Mouse (Mus musculus) urinary bladder, adult 18-20 months (tissue): ENCODE measurements around the gene Ucn2.

ENCODE experiments used
- DNase-seq, 2 experiments: peaks; one replicate each; pipeline ENCODE4 v3.0.0; 2022; ENCODE audit warnings: low spot score in 2 of 2, mixed read lengths in 2 of 2

Gene Ucn2

GRCm38 (mm10) chr9:108985710-108986109, at the start of gene Ucn2:
Gene Ucn2 (plus strand): TSS chr9:108986010.
- DNase-seq = no peak

- DNase-seq = peak; percentile 86 to 89
Measured at GRCm38 (mm10) chr9:108936418-108937364, 49.1 kb upstream of the Ucn2 start, which contains the start of gene Uqcrc1. Gene Uqcrc1 (plus strand): TSS chr9:108936633.

DNA sequence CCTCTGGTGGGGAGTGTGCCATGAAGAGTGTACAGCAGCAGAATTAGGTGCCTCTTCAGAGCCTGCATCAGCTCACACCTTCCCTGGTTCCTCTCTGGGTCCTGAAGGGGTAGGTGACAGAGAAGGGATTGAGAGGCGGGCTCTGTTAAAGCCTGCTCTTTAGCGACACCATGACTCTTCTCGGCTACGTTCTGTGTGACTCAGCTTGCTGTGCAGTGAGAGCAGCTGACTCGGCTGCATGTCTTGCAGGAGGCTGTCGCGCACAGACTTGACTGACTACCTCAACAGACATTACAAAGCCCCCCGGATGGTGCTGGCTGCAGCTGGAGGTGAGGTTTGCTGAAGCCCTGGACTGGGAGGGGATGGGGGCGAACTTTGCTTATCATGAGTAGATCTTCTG, 40.7 kb upstream of the Ucn2 start:
- no peak for DNase-seq

DNA sequence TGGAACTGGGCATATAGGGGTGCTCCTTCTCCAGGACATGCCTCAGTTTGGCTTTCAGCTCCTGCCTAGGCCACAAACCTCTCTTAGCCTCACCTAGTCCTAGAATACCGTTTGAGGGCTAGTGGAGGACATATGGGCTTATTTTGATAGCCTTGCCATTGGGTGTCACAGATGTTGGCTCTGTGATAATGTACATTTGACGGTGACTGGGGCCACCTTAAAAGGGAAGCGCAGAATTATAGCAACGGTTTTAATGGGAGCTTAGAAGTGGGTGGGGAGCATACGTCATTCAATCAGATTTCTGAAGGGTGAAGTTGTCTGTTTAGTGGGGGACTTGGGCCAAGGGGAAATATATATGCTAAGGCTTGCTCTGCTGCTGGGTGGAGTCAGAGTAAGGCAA, 40.2 kb upstream of the Ucn2 start:
- no peak for DNase-seq

DNA sequence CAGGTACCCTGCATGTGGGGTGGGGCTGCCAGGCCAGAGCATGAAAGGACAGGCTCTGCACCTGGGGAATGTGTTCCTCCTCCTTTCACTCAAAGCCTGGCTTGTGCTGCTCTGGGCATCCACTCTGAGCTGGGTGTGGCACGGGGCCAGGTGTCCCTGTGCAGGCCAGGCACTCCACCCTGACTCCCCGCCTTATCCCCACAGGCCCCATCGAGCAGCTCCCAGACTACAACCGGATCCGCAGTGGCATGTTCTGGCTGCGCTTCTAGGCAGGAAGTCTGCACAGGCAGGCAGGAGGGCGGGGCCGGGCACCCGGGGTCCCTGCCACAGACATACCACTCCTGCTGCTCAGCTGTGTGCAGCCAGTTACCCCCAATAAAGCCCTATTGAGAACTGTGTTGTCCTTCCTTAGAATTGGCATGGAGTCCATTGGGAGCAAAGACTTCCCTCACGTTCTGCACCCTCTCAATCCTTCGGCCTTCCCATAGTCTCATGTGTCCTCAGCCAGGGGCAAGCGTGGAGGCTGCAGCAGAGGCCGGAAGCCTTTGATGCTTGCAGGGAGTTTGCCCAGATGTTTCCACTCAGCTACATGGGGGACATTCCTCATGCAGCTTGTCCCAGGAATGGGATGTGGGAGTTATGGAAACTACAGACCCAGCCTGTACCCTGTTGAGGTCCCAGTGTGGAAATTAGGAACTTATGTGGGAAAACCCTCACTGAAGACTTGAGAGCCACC, 36.4 kb upstream of the Ucn2 start:
- peak; percentile 39 to 63 for DNase-seq

DNA sequence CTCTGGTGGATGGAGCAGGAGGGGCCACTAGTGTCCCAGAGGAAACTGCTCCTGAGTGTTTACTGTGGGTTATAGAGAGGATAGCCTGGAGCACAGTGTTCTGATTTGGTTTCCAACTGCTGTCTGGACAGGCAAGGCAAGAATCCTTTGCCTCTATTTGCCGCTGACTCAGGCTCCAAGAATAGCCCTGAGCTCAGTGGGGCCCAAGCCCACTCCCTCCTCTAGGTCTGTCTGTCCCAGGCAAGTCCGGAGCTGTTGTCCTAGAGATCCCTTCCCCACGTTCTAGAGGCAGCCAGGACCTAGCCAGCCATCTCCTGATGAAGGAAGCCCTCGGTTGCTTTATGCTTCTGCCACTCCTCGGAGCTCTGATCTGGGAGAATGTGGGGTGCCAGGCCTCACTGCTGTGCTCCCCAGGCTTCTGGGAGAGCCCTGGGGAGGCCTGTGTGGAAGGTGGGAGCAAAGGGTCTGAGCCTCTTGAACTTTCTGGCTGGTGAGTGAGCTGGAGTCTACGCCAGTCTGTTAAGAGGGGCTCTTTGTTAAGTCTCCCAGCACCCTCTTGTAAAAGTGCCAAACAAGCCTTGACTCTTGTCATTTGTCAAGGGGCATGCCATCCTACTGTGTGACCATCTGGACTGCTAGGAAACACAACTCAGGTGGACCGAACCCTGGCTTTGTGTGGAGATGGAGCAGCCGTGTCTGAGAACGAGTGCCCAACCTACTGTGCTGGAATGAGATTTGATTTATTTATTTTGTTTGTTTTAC, 35.7 kb upstream of the Ucn2 start:
- no peak for DNase-seq

- no peak for DNase-seq
Measured at GRCm38 (mm10) chr9:108953081-108953636, 32.7 kb upstream of the Ucn2 start, which contains the start of gene Col7a1. Gene Col7a1 (plus strand): TSS chr9:108953586.

GRCm38 (mm10) chr9:108955241-108955640, 30.6 kb upstream of the Ucn2 start:
- DNase-seq = no peak

- DNase-seq = no peak
Measured at GRCm38 (mm10) chr9:108955846-108956245, 30.0 kb upstream of the Ucn2 start.

GRCm38 (mm10) chr9:108963577-108963976, 22.2 kb upstream of the Ucn2 start:
- no peak for DNase-seq

GRCm38 (mm10) chr9:108964338-108964737, 21.5 kb upstream of the Ucn2 start:
- no peak for DNase-seq

- no peak for DNase-seq
Measured at GRCm38 (mm10) chr9:108970623-108971022, 15.2 kb upstream of the Ucn2 start.

- no peak for DNase-seq
Measured at GRCm38 (mm10) chr9:108976483-108976882, 9.3 kb upstream of the Ucn2 start.

DNA sequence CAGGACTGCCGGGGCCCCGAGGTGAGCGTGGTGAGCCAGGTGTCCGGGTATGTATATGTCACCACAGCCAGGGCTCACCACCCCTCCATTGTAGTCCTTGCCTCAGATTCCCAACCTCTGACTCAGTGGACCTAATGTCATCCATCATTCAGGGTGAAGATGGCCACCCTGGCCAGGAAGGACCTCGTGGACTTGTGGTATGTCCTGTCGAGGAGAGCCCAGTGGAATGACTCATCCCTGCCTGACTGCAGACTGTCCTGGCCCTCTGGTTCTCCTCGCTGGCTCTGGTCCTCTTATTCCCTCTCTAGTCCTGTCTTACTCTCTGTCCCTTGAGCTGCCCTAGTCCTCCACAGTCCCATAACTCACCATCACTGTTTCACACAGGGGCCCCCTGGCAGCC, 7.8 kb upstream of the Ucn2 start:
- no peak for DNase-seq

DNA sequence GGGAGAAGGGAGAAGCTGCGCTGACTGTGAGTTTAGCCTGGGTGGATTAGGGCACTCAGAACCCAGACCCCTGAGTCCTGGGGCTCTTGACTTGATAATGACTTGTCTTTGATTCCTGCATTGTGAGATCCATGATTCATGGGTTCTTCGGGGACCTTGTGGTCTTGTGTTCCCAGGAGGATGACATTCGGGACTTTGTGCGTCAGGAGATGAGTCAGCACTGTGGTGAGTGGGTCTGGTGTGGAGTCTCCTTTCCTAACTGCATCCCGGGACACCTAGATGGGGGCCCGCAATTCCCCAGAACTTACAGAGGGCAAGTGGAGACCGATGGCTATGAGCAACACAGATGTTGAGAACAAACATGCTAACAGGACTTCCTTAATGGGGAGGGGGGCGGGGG, 3.3 kb upstream of the Ucn2 start:
- no peak for DNase-seq

GRCm38 (mm10) chr9:108983209-108983608, 2.6 kb upstream of the Ucn2 start:
- no peak for DNase-seq

DNA sequence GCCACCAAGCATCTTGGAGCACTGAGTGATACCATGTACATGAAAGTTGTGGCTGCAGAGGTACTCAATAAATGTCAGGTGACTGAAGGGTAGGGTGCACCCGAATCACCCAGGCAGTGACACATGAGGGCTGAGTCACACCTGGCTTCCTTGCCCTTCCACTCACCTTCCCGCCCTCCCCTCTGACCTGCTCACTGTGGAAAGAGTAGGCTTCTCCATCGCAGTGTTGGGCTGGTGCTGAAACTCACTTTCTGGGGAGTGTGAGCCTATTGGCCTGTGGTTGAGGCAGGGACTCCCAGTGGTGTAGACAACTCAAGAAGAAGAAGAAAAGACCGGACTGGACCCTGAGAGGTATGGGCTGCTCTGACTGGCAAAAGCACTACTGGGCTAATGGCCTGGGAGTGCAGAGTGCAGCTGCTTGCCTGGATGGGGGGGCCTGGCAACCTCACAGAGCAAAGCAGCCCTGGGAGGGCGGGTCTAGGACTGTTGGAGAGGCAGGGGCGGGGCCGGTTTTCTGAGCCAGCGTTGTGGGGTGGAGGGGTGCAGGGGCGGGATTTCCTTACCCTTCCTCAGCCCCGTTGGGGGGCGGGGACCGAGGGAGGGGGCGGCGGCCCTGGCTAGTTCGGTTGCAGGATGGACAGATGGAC, 2.0 kb downstream of the Ucn2 start:
- peak in 1 of 2 experiments; percentile 60 for DNase-seq

- DNase-seq = no peak
Measured at GRCm38 (mm10) chr9:108989802-108990461, 4.1 kb downstream of the Ucn2 start.

DNA sequence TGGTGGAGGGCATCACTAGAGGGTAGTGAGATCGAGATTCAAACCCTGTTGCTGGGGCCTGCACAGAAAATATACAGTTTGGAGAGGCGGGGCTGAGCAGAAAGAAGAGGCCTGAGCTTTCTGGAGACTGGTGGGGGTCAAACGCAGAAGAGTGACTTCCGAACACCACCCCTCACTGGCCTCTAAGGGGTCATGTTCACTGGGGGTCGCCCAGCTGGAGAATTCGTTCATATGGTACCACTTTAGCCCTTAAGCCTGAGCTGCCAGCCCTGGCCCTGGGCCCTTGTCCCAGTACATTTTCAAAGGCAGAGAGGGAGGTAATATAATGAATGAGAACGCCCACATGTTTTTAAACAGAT, 4.6 kb downstream of the Ucn2 start:
- DNase-seq = no peak

DNA sequence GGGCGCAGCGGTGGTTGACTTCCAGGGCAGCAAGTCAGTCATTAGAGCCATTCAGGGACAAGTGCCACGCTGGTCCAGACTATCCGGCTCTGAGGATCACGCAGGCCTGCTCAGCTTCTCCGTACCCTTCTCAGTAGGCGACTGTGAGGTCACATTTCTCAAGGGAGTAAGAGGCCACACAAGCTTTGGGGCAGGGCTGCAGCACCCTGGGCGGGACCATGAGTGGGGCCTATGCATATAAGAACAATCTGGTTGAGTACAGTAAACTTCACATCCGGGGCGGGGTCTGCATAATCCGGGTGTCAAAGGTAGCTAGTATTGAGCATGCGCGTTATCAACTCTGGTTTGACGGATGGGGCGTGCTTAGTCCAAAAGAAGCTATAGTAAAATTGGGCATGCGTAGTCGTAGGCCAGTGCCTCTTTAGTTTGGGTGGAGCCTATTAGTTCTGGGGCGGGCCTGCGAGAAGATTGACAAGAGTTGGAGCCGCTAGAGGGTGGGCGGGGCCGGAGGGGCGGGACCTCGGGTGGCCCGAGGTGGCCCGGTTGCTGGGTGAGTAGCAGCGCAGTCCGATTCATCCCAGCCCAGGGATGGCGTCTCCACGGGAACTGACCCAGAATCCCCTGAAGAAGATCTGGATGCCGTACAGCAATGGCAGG, 5.7 kb downstream of the Ucn2 start, which contains the start of gene Pfkfb4:
Gene Pfkfb4, plus strand, starts transcription at position 351 of the 657 bp plus-strand sequence.
- peak; percentile 75 to 95 for DNase-seq
